Mouse (Mus musculus): ENCODE measurements at regions not wholly inside any gene's neighbourhood (a gene's known extent, or its start where the extent isn't known, plus 50 kb on each side); places are given as distances from the start of the nearest gene placed in this dataset.

DNA sequence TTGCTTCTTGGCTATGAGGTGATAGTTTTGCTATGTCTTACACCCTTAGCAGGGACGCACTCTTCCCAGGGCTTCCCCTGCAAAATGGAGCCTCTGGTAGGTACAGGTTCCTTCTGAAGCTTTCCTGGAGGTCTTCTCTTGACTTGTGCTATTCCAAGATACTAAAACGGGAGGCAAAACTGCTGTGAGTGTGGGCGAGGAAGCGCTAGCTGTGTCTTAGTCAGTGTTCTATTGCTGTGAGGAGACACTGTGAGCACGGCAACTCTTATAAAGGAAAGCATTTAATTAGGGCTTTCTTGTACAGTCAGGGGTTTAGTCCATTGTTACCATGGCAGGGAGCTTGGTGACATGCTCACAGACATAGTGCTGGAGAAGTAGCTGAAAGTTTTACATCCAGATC lies 99.9 kb upstream of the Tnr start:
- Histone ChIP-seq H3K9me3 (ENCODE audit: control insufficient read depth, low read length) (no peaks in the 10 kb centered on the region), H3K4me3 (ENCODE audit: control insufficient read depth in 1 of 2, insufficient read depth in 1 of 2, low read depth in 1 of 2, low read length in 2 of 2) (no peak overlapping the region), H3K9ac (ENCODE audit: low read length) (no peak overlapping the region), H3K4me2 (ENCODE audit: low read length) (no peak overlapping the region), H3K27me3 (ENCODE audit: control insufficient read depth, insufficient read depth, low read length) (no peaks in the 10 kb centered on the region), H3K36me3 (ENCODE audit: control insufficient read depth, insufficient read depth, low read length) (no peaks in the 10 kb centered on the region), H3K27ac (replicated peaks in 1 of 2; ENCODE audit: control insufficient read depth in 1 of 2, insufficient read depth in 1 of 2, low read depth in 2 of 2, low read length in 2 of 2) (no peak overlapping the region), H3K4me1 (ENCODE audit: control insufficient read depth in 2 of 2, insufficient read depth in 2 of 2, low read length in 2 of 2) (no peaks in the 10 kb centered on the region)
- ATAC-seq (ENCODE audit: insufficient number of reproducible peaks, insufficient read depth, low FRiP score, low read depth): no peak
- 86% methylated on average over 5 of the region's 5 CpGs for WGBS

DNA sequence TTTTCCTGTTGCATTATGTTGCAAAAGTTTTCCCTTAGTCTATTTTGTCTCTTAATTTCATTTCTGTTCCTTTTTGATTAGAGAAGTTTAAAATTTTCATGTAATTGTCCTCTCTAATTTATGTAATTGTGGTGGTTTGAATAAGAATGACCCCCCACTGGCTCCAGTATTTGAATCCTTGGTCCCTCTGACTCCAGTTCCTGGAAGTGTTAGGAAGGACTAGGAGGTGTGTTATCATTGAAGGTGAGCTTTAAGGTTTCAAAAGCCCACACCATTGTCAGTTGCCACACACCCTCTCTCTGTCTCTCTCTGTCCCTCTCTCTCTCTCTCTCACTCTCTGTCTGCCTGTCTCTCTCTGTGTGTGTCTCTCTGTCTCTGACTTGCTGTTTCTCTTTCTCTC lies 93.6 kb upstream of the Tnr start:
- Histone ChIP-seq H3K4me1 (ENCODE audit: control insufficient read depth in 2 of 2, insufficient read depth in 2 of 2, low read length in 2 of 2) (no peaks in the 10 kb centered on the region), H3K27me3 (ENCODE audit: control insufficient read depth, insufficient read depth, low read length) (no peaks in the 10 kb centered on the region), H3K27ac (replicated peaks in 1 of 2; ENCODE audit: control insufficient read depth in 1 of 2, insufficient read depth in 1 of 2, low read depth in 2 of 2, low read length in 2 of 2) (no peak overlapping the region), H3K4me2 (ENCODE audit: low read length) (no peak overlapping the region), H3K4me3 (ENCODE audit: control insufficient read depth in 1 of 2, insufficient read depth in 1 of 2, low read depth in 1 of 2, low read length in 2 of 2) (no peak overlapping the region), H3K9ac (ENCODE audit: low read length) (no peak overlapping the region), H3K36me3 (ENCODE audit: control insufficient read depth, insufficient read depth, low read length) (no peaks in the 10 kb centered on the region), H3K9me3 (ENCODE audit: control insufficient read depth, low read length) (no peaks in the 10 kb centered on the region)
- no peak for ATAC-seq (ENCODE audit: insufficient number of reproducible peaks, insufficient read depth, low FRiP score, low read depth)

DNA sequence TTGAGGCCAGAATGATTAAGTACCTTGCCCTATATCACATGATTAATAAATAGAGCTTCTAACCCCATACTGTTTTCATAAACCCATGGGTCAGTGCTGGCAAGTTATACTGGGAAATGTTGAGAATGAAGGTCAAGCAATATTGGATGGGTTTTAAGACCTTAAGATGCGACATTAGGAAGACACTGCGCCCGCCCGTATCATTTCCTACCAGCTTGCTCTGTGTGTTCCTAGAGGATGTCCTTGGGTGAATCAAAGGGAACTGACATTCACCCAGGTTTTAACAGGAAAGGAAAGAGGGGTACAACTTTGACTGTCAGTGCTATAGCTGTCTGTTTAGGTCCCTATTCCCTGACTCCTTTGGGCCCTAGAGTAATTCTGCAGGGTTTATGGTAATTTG lies 90.0 kb upstream of the Tnr start:
- no peak overlapping the region for H3K4me2 ChIP-seq (ENCODE audit: low read length)
- H3K27me3 ChIP-seq (ENCODE audit: control insufficient read depth, insufficient read depth, low read length): no peaks in the 10 kb centered on the region
- H3K4me1 ChIP-seq (ENCODE audit: control insufficient read depth in 2 of 2, insufficient read depth in 2 of 2, low read length in 2 of 2): no peaks in the 10 kb centered on the region
- no peak for ATAC-seq (ENCODE audit: insufficient number of reproducible peaks, insufficient read depth, low FRiP score, low read depth)
- WGBS: 90% methylated on average over 4 of the region's 4 CpGs
- H3K9me3 ChIP-seq (ENCODE audit: control insufficient read depth, low read length): no peaks in the 10 kb centered on the region
- H3K4me3 ChIP-seq (ENCODE audit: control insufficient read depth in 1 of 2, insufficient read depth in 1 of 2, low read depth in 1 of 2, low read length in 2 of 2): no peak overlapping the region
- H3K27ac ChIP-seq (replicated peaks in 1 of 2; ENCODE audit: control insufficient read depth in 1 of 2, insufficient read depth in 1 of 2, low read depth in 2 of 2, low read length in 2 of 2): no peak overlapping the region
- H3K36me3 ChIP-seq (ENCODE audit: control insufficient read depth, insufficient read depth, low read length): no peaks in the 10 kb centered on the region
- no peak overlapping the region for H3K9ac ChIP-seq (ENCODE audit: low read length)

DNA sequence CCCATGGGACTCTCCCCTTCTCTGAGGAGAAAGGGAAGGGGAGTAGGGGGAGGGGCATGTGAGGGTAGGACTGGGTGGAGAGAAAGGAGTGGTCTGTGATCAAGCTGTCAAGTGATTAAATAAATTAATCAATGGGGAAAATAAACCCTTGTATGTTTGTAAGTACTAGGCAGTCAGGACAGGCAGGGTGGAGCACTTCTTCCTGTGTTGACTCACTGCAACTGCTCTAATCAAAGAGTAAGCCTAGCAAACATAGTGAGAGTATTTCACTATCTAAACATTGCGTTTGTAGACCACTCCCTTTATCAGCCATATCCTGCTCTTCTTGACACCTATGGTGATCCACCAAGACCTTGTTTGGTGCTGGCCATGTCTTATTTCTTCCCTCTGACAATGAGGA lies 82.8 kb upstream of the Tnr start:
- no peaks in the 10 kb centered on the region for H3K9me3 ChIP-seq (ENCODE audit: control insufficient read depth, low read length)
- no peaks in the 10 kb centered on the region for H3K4me1 ChIP-seq (ENCODE audit: control insufficient read depth in 2 of 2, insufficient read depth in 2 of 2, low read length in 2 of 2)
- H3K27me3 ChIP-seq (ENCODE audit: control insufficient read depth, insufficient read depth, low read length): no peaks in the 10 kb centered on the region
- H3K4me2 ChIP-seq (ENCODE audit: low read length): no peak overlapping the region
- no peak overlapping the region for H3K9ac ChIP-seq (ENCODE audit: low read length)
- H3K36me3 ChIP-seq (ENCODE audit: control insufficient read depth, insufficient read depth, low read length): no peaks in the 10 kb centered on the region
- ATAC-seq (ENCODE audit: insufficient number of reproducible peaks, insufficient read depth, low FRiP score, low read depth): no peak
- WGBS: 33% methylated on average over 1 of the region's 1 CpGs
- H3K4me3 ChIP-seq (ENCODE audit: control insufficient read depth in 1 of 2, insufficient read depth in 1 of 2, low read depth in 1 of 2, low read length in 2 of 2): no peak overlapping the region
- H3K27ac ChIP-seq (replicated peaks in 1 of 2; ENCODE audit: control insufficient read depth in 1 of 2, insufficient read depth in 1 of 2, low read depth in 2 of 2, low read length in 2 of 2): no peak overlapping the region

DNA sequence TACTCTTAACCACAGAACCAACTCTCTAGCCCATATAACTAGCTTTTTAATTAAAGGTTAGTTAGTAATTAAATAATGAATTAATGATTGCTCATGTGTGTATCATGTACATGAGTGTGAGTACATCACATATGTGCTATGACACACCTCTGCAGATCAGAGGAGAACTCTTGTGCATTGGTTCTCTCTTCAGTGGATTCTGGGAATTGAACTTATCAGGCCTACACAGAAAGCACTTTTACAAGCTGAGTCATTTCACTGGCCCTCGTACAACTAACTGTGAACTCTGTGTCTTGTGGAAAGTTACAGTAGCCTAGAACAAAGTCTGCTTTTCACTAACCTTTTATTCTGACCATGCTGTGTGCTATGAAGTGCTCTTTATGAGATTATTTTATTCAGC lies 79.5 kb upstream of the Tnr start:
- H3K27me3 ChIP-seq (ENCODE audit: control insufficient read depth, insufficient read depth, low read length): no peaks in the 10 kb centered on the region
- H3K36me3 ChIP-seq (ENCODE audit: control insufficient read depth, insufficient read depth, low read length): no peaks in the 10 kb centered on the region
- WGBS: 71% methylated on average over 1 of the region's 1 CpGs
- no peak for ATAC-seq (ENCODE audit: insufficient number of reproducible peaks, insufficient read depth, low FRiP score, low read depth)
- H3K9ac ChIP-seq (ENCODE audit: low read length): no peak overlapping the region
- H3K4me2 ChIP-seq (ENCODE audit: low read length): no peak overlapping the region
- no peak overlapping the region for H3K4me3 ChIP-seq (ENCODE audit: control insufficient read depth in 1 of 2, insufficient read depth in 1 of 2, low read depth in 1 of 2, low read length in 2 of 2)
- H3K27ac ChIP-seq (replicated peaks in 1 of 2; ENCODE audit: control insufficient read depth in 1 of 2, insufficient read depth in 1 of 2, low read depth in 2 of 2, low read length in 2 of 2): no peak overlapping the region
- no peaks in the 10 kb centered on the region for H3K9me3 ChIP-seq (ENCODE audit: control insufficient read depth, low read length)
- no peaks in the 10 kb centered on the region for H3K4me1 ChIP-seq (ENCODE audit: control insufficient read depth in 2 of 2, insufficient read depth in 2 of 2, low read length in 2 of 2)

DNA sequence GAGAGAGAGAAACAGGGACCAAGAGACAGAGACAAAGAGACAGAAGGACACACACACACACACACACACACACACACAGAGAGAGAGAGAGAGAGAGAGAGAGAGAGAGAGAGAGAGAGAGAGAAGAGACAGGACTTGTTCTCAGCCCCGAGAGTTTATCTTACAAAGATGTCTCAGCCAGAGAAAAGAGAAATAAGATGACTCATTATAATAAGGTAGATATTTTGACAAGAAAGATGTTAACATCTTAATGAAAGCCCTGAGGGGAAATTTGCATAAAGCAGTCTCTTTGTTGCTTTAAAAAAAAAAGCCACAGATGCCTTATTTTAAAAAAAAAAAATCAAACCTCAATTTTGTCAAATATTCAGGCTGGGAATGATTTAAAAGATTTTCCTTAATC lies 78.1 kb upstream of the Tnr start:
- no peak for ATAC-seq (ENCODE audit: insufficient number of reproducible peaks, insufficient read depth, low FRiP score, low read depth)
- Histone ChIP-seq H3K4me3 (ENCODE audit: control insufficient read depth in 1 of 2, insufficient read depth in 1 of 2, low read depth in 1 of 2, low read length in 2 of 2) (no peak overlapping the region), H3K9me3 (ENCODE audit: control insufficient read depth, low read length) (no peaks in the 10 kb centered on the region), H3K27ac (replicated peaks in 1 of 2; ENCODE audit: control insufficient read depth in 1 of 2, insufficient read depth in 1 of 2, low read depth in 2 of 2, low read length in 2 of 2) (no peak overlapping the region), H3K9ac (ENCODE audit: low read length) (no peak overlapping the region), H3K4me2 (ENCODE audit: low read length) (no peak overlapping the region), H3K27me3 (ENCODE audit: control insufficient read depth, insufficient read depth, low read length) (no peaks in the 10 kb centered on the region), H3K36me3 (ENCODE audit: control insufficient read depth, insufficient read depth, low read length) (no peaks in the 10 kb centered on the region), H3K4me1 (ENCODE audit: control insufficient read depth in 2 of 2, insufficient read depth in 2 of 2, low read length in 2 of 2) (no peaks in the 10 kb centered on the region)
- 56% methylated on average over 1 of the region's 1 CpGs for WGBS

DNA sequence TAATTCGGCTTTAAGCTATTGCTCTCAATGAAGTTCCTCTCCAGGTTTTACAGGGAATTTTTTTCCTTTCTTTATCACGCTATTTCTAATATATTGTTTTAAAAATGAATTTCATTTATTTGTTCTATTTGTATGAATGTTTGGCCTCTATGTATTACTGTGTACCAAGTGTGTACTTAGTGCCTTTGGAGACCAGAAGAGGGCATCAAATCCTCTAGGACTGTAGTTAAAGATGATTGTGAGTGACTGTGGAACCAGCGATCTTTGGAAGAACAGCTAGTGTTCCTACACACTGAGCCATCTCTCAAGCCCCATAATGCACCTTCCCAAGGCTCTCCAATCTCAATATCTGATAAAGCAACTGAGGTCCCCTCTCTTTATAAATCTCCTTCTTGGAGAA lies 72.1 kb upstream of the Tnr start:
- no peaks in the 10 kb centered on the region for H3K9me3 ChIP-seq (ENCODE audit: control insufficient read depth, low read length)
- 64% methylated on average over 3 of the region's 3 CpGs for WGBS
- no peaks in the 10 kb centered on the region for H3K4me1 ChIP-seq (ENCODE audit: control insufficient read depth in 2 of 2, insufficient read depth in 2 of 2, low read length in 2 of 2)
- H3K4me3 ChIP-seq (ENCODE audit: control insufficient read depth in 1 of 2, insufficient read depth in 1 of 2, low read depth in 1 of 2, low read length in 2 of 2): no peak overlapping the region
- ATAC-seq (ENCODE audit: insufficient number of reproducible peaks, insufficient read depth, low FRiP score, low read depth): no peak
- H3K9ac ChIP-seq (ENCODE audit: low read length): no peak overlapping the region
- no peaks in the 10 kb centered on the region for H3K36me3 ChIP-seq (ENCODE audit: control insufficient read depth, insufficient read depth, low read length)
- H3K27me3 ChIP-seq (ENCODE audit: control insufficient read depth, insufficient read depth, low read length): no peaks in the 10 kb centered on the region
- no peak overlapping the region for H3K4me2 ChIP-seq (ENCODE audit: low read length)
- H3K27ac ChIP-seq (replicated peaks in 1 of 2; ENCODE audit: control insufficient read depth in 1 of 2, insufficient read depth in 1 of 2, low read depth in 2 of 2, low read length in 2 of 2): no peak overlapping the region

DNA sequence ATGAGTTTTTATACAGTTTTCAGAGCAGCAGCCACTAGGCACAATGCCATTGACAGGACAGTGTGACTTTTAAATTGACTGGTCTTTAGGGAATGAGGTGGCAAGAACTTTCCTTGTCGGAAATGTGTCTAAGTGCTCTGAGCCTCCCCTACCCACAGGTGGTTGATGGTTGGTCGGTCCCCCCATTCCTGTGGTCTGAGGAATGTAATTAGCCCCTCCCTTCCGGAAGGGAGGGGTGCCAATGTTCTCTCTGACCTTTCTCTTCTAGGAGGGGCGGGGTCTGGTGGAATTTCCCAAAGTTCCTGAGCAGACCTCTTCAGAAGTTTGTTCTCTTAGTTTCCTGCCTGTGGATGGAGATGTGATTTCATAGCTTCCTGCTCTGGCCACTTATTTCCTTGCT lies 62.7 kb upstream of the Tnr start:
- no peak overlapping the region for H3K4me3 ChIP-seq (ENCODE audit: control insufficient read depth in 1 of 2, insufficient read depth in 1 of 2, low read depth in 1 of 2, low read length in 2 of 2)
- no peak for ATAC-seq (ENCODE audit: insufficient number of reproducible peaks, insufficient read depth, low FRiP score, low read depth)
- no peaks in the 10 kb centered on the region for H3K27me3 ChIP-seq (ENCODE audit: control insufficient read depth, insufficient read depth, low read length)
- H3K27ac ChIP-seq (replicated peaks in 1 of 2; ENCODE audit: control insufficient read depth in 1 of 2, insufficient read depth in 1 of 2, low read depth in 2 of 2, low read length in 2 of 2): no peak overlapping the region
- 72% methylated on average over 4 of the region's 4 CpGs for WGBS
- no peak overlapping the region for H3K4me2 ChIP-seq (ENCODE audit: low read length)
- no peaks in the 10 kb centered on the region for H3K36me3 ChIP-seq (ENCODE audit: control insufficient read depth, insufficient read depth, low read length)
- no peaks in the 10 kb centered on the region for H3K9me3 ChIP-seq (ENCODE audit: control insufficient read depth, low read length)
- no peaks in the 10 kb centered on the region for H3K4me1 ChIP-seq (ENCODE audit: control insufficient read depth in 2 of 2, insufficient read depth in 2 of 2, low read length in 2 of 2)
- H3K9ac ChIP-seq (ENCODE audit: low read length): no peak overlapping the region

All from heart, embryonic 14.5 days (tissue).